8 mouse cellular contexts compared by ENCODE assay signal in the genomic region with DNA sequence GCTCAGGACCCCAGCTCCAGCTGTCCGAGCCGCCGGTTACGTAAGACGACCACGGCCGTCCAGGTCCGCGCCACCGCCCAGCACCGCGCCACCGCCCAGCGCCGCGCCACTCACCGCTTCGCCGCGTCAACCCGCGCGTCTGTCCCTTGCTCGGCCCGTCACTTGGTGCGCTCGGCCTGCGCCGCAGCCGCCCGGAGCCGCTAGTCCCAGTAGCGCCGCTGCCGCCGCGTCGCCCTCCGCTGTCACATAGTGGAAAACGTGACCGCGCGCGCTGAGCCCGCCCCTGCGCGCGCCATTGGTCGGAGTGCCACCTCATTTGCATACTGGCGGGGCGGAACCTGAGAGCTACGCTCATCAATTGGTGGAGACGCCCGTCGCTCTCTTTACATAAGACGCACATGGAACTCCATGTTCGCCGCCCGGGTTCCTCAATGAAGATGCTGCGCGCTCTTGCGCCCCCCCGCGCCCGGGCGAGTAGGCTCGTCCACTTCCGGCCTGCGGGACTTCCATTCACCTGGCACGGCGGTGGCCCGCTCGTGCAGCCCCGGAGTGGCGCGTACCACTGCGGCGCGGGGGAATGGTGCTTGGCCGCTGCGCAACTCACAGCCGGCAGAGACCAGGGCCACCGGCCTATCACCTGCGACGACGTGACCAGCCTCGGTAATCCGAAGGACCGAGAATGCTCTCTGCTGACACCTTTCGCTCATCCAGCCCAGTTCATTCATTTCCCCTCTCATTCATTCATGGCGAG. TPM values are rescaled to one million over a fixed set of nuclear protein-coding genes. Genes with fewer than 3 reads are reported as not detected.
A peak's percentile ranks its signal among the peaks of the same experiment; 100 is the strongest.
DNase-seq lines count a peak whose midpoint lies in the region; ATAC-seq and TF ChIP-seq lines count a peak whose summit lies in the region.

A gene (minus strand): TSS at position 266 of the 751 bp plus-strand sequence.

- no peaks in the 10 kb centered on the region for H3K36me3 ChIP-seq in embryonic facial prominence, embryonic 14.5 days (ENCODE audit: control insufficient read depth, insufficient read depth, low read length)
- no peaks in the 10 kb centered on the region for H3K36me3 ChIP-seq in limb, embryonic 13.5 days
- no peaks in the 10 kb centered on the region for H3K36me3 ChIP-seq in midbrain, embryonic 15.5 days (replicated peaks)

- peak within 1 kb of the TSS; percentile 89 for H3K4me2 ChIP-seq in embryonic facial prominence, embryonic 14.5 days (ENCODE audit: low read depth, low read length)
- peak within 1 kb of the TSS; percentile 72 for H3K4me2 ChIP-seq in limb, embryonic 13.5 days (replicated peaks)
- peak within 1 kb of the TSS; percentile 82 for H3K4me2 ChIP-seq in midbrain, embryonic 15.5 days

- no peaks in the 10 kb centered on the region for H3K9me3 ChIP-seq in embryonic facial prominence, embryonic 14.5 days (ENCODE audit: control insufficient read depth, low read length)
- no peaks in the 10 kb centered on the region for H3K9me3 ChIP-seq in limb, embryonic 13.5 days
- no peaks in the 10 kb centered on the region for H3K9me3 ChIP-seq in midbrain, embryonic 15.5 days

- H3K4me3 ChIP-seq in bone marrow, adult 2 months (replicated peaks; ENCODE audit: control insufficient read depth, low read depth, low read length): peak within 1 kb of the TSS; percentile 71
- peak within 1 kb of the TSS; percentile 78 for H3K4me3 ChIP-seq in embryonic facial prominence, embryonic 14.5 days (ENCODE audit: low read depth, low read length)
- H3K4me3 ChIP-seq in limb, embryonic 13.5 days: peak within 1 kb of the TSS; percentile 65
- peak within 1 kb of the TSS; percentile 95 for H3K4me3 ChIP-seq in midbrain, embryonic 15.5 days

- TF ChIP-seq CTCF in bone marrow, adult 2 months (IDR thresholded peaks at IDR 0.05; ENCODE audit: control insufficient read depth, insufficient read depth, low read length): peak; percentile 8; the same call in 1 of the 2 replicates

- peak within 1 kb of the TSS; percentile 84 for H3K27ac ChIP-seq in bone marrow, adult 2 months (ENCODE audit: control insufficient read depth, insufficient read depth, low read depth, low read length, poor library complexity)
- H3K27ac ChIP-seq in embryonic facial prominence, embryonic 14.5 days (replicated peaks; ENCODE audit: low read depth, low read length): peak within 1 kb of the TSS; percentile 63
- peak within 1 kb of the TSS; percentile 22; the same call in 1 of the 2 replicates for H3K27ac ChIP-seq in limb, embryonic 13.5 days
- H3K27ac ChIP-seq in midbrain, embryonic 15.5 days: peak within 1 kb of the TSS; percentile 84

- peak; percentile 100 for DNase-seq in A20 (ENCODE audit: low read depth, low spot score)
- peak; percentile 100 for DNase-seq in embryonic facial prominence, embryonic 14.5 days (ENCODE audit: low spot score)
- DNase-seq in heart, adult 8-10 months (ENCODE audit: low spot score): peak; percentile 99
- peak; percentile 99 to 100 for DNase-seq in kidney, adult 8-10 months
- DNase-seq in spleen, adult 18-20 months: peak; percentile 98 to 99

- H3K4me1 ChIP-seq in bone marrow, adult 2 months (ENCODE audit: control insufficient read depth, insufficient read depth, low read length): peaks cover 2% of the 10 kb centered on the region; the same call in 1 of the 2 replicates
- peaks cover 32% of the 10 kb centered on the region for H3K4me1 ChIP-seq in embryonic facial prominence, embryonic 14.5 days (ENCODE audit: control insufficient read depth, insufficient read depth, low read length)
- H3K4me1 ChIP-seq in limb, embryonic 13.5 days: peaks cover 52% of the 10 kb centered on the region
- peaks cover 50% of the 10 kb centered on the region for H3K4me1 ChIP-seq in midbrain, embryonic 15.5 days

- ATAC-seq in embryonic facial prominence, embryonic 14.5 days (ENCODE audit: low read depth): peak; percentile 97
- ATAC-seq in limb, embryonic 13.5 days (ENCODE audit: low FRiP score, low read depth): peak; percentile 98
- peak; percentile 98 for ATAC-seq in midbrain, embryonic 15.5 days (replicated peaks)

- no peaks in the 10 kb centered on the region for H3K27me3 ChIP-seq in embryonic facial prominence, embryonic 14.5 days (replicated peaks; ENCODE audit: control insufficient read depth, insufficient read depth, low read length)
- H3K27me3 ChIP-seq in limb, embryonic 13.5 days: peaks cover 8% of the 10 kb centered on the region
- H3K27me3 ChIP-seq in midbrain, embryonic 15.5 days (replicated peaks): no peaks in the 10 kb centered on the region

- H3K9ac ChIP-seq in embryonic facial prominence, embryonic 14.5 days (ENCODE audit: low read depth, low read length): peak within 1 kb of the TSS; percentile 76
- peak within 1 kb of the TSS; percentile 70 for H3K9ac ChIP-seq in limb, embryonic 13.5 days
- H3K9ac ChIP-seq in midbrain, embryonic 15.5 days: peak within 1 kb of the TSS; percentile 67

- peak; percentile 43; the same call in 1 of the 2 replicates for TF ChIP-seq POLR2A in bone marrow, adult 2 months (IDR thresholded peaks at IDR 0.05; ENCODE audit: borderline replicate concordance, control insufficient read depth, low read depth, low read length)

- WGBS in bone marrow, adult 2 months: under 1% methylated on average over 91 of the region's 91 CpGs
- WGBS in embryonic facial prominence, embryonic 14.5 days: 0% methylated on average over 34 of the region's 91 CpGs
- under 1% methylated on average over 88 of the region's 91 CpGs for WGBS in limb, embryonic 13.5 days
- WGBS in midbrain, embryonic 15.5 days: under 1% methylated on average over 91 of the region's 91 CpGs

RNA-seq across cellular contexts. Expression of the gene that starts here (rescaled TPM):
- polyA plus RNA-seq in bone marrow, adult 2 months (2011; ENCODE audit: insufficient read depth, insufficient read length, low replicate concordance, missing spikeins): 2.3 and 9.4 TPM in 2 replicates
- 3.9 and 4.7 TPM in 2 replicates for polyA plus RNA-seq in embryonic facial prominence, embryonic 14.5 days (2014; fragmentation: Nextera tagmentation; extraction: Ambion mirVana)
- 10 to 100 TPM in 3 of 4 experiments, 1 to 10 TPM in 1; 8.3 to 15.0 (median 13.5) TPM for total RNA-seq in heart, adult 8-10 months (2022)
- polyA plus RNA-seq in limb, embryonic 13.5 days (2015; fragmentation: Nextera tagmentation; extraction: Ambion mirVana): 3.3 TPM in 2 replicates
- 5.1 and 5.3 TPM in 2 replicates for polyA plus RNA-seq in midbrain, embryonic 15.5 days (2015; fragmentation: Nextera tagmentation; extraction: Ambion mirVana)

Comparison
In these comparisons a context has a peak if more than half of its experiments do, and no peak if none do; other contexts are left out.
1. Peak in every context shown above with its lines: DNase-seq, ATAC-seq, H3K4me3 ChIP-seq and H3K27ac ChIP-seq.
2. H3K27ac ChIP-seq: peak in every context shown above with its lines; median percentile 84 in bone marrow, adult 2 months; 84 in midbrain, embryonic 15.5 days; 63 in embryonic facial prominence, embryonic 14.5 days; 22 in limb, embryonic 13.5 days.